Mouse (Mus musculus) liver, embryonic 11.5 days (tissue): ENCODE data around the gene Dcbld1. TPM values are rescaled to one million over a fixed set of nuclear protein-coding genes. Genes with fewer than 3 reads are reported as not detected.
"Not testable (repeated sequence)": the region's sequence is repeated elsewhere in the genome, so short reads cannot be mapped to it uniquely, and the experiment has no call there.

ENCODE experiments used
- ATAC-seq: fragments of 200-750 bp; cut with Nextera tagmentation; replicated peaks from 2 replicates; pipeline ENCODE4 v1.8.0; 2017; ENCODE audit warnings: moderate number of reproducible peaks, mild to moderate bottlenecking, moderate TSS enrichment, moderate library complexity; ENCODE audit not compliant: low FRiP score
- DNase-seq: peaks from one replicate; pipeline ENCODE4 v3.0.0-alpha.2; 2017; ENCODE audit warnings: low spot score
- H3K27ac ChIP-seq: fragments of 300-500 bp; sonication (generic); 2 replicates; pipeline ENCODE4 v1.5.1; 2014; ENCODE audit warnings: mild to moderate bottlenecking, low read depth, low read length, control low read depth
- H3K27me3 ChIP-seq: fragments of 300-500 bp; sonication (generic); replicated peaks from 2 replicates; pipeline ENCODE4 v1.6.1; 2014; ENCODE audit warnings: low read length, mixed read lengths; ENCODE audit not compliant: control insufficient read depth, insufficient read depth
- H3K36me3 ChIP-seq: fragments of 300-500 bp; sonication (generic); 2 replicates; pipeline ENCODE4 v1.6.1; 2014; ENCODE audit warnings: mild to moderate bottlenecking, low read length, moderate library complexity, mixed read lengths; ENCODE audit not compliant: control insufficient read depth, insufficient read depth
- H3K4me1 ChIP-seq: fragments of 300-500 bp; sonication (generic); replicated peaks from 2 replicates; pipeline ENCODE4 v1.6.1; 2014; ENCODE audit warnings: low read length, mixed read lengths; ENCODE audit not compliant: control insufficient read depth, insufficient read depth
- H3K4me2 ChIP-seq: fragments of 300-500 bp; sonication (generic); 2 replicates; pipeline ENCODE4 v1.6.1; 2014; ENCODE audit warnings: mild to moderate bottlenecking, control low read depth, moderate library complexity
- H3K4me3 ChIP-seq: fragments of 300-500 bp; sonication (generic); 2 replicates; pipeline ENCODE4 v1.5.1; 2014; ENCODE audit warnings: low read depth, low read length, control low read depth
- H3K9ac ChIP-seq: fragments of 300-500 bp; sonication (generic); 2 replicates; pipeline ENCODE4 v1.6.1; 2014; ENCODE audit warnings: low read depth, low read length, control low read depth
- H3K9me3 ChIP-seq: fragments of 300-500 bp; sonication (generic); 2 replicates; pipeline ENCODE4 v1.6.1; 2016; ENCODE audit warnings: low read length, inconsistent platforms, mixed read lengths; ENCODE audit not compliant: control insufficient read depth
- WGBS: fragments of 180-500 bp; shearing (Covaris S2); extraction: QIAGEN DNeasy Blood & Tissue Kit; methylation state at CpG from one replicate; pipeline ENCODE4 v1.1.7; 2014; 5-methylcytosine and 5-hydroxymethylcytosine counted together
- polyA plus RNA-seq: library from polyadenylated mRNA; unstranded; fragments of >200 nt; fragmentation: Nextera tagmentation; extraction: Ambion mirVana; gene quantifications from 2 replicates; pipeline ENCODE4 v1.2.1, GENCODE M21; 2014

Gene Dcbld1
- polyA plus RNA-seq, 1 experiment from 2014 or later: 11.9 TPM

DNA sequence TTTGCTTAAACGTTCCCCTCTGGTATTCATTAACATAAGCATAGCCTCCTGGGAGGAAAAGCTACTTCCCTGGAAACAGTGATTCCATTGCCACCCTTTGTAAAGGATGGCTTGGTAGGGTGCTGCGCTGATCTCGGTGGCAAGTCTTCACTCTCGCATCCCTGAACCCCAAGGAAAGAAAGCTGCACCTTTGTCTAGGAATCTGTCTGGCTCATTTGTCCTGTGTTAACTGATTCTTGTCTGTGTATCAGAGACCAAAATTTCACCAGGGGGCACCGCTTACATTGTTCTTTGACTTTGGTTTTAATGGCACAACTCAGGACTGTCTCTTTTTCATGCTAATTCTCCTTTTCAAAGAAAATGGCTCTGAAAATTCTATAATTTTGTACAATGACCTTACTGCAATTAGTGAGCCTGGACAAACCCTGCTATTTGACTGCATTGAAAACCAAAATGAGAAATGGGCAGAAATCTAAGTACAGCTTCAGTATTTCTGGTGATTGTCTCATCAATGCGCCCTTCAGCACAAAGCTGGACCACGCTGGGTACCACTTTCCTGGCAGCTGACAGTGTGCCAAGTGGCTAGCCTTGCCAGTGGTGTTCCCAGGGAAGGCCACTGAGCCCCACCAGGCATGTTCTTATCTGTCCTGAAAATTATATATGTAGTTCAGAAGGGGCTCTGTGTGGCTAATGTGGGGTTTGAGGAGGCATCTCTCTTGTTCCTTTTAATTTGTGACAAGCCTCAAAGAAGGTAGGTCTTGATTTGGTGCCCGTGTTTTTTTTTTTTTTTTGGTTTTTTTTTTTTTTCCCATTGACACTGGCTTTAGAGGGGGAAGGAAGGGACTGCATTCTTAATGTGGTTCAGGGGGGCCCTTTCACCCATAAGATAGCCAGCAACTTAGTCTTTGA lies 40.8 kb downstream of the Dcbld1 start:
- DNase-seq: no peak
- H3K27ac ChIP-seq: no peak overlapping the region

DNA sequence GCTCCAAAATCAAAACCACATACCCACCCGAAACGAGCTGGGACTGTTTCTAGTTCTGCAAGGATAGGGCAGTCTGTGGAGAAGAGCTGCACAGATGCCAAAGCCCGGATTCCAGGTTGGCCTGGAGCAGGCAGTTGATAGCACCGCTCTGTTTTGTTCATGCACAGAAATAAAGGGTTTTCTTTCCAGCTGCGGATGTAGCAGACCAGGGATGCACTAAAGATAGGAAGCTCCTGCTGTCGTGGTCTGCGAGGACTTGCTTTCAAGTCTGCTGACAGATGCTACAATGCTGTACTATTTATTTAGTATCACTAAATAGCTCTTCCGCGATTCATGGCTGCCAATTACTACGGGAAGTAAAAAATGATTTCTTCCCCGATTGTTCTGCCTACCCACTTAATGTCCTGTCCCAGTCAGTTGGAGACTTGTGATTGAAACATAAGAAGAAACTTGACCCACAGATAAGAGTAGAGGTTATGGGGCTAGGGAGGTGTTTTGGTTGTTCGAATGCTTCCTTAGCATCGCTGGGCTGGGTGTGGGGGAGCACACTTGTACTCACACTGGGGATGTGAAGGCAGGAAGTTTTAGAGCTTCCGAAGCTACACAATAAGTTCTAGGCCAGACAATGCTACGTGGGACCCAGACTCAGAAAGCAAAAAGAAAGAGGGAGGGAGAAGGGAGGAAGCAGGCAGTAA lies 41.6 kb downstream of the Dcbld1 start:
- Histone ChIP-seq H3K9ac (no peak overlapping the region), H3K9me3 (no peaks in the 10 kb centered on the region), H3K4me2 (no peak overlapping the region), H3K27ac (no peak overlapping the region), H3K4me1 (peaks cover 19% of the 10 kb centered on the region), H3K4me3 (no peak overlapping the region), H3K36me3 (no peaks in the 10 kb centered on the region), H3K27me3 (no peaks in the 10 kb centered on the region)
- WGBS: 52% methylated on average over 15 of the region's 15 CpGs
- ATAC-seq (no peak), DNase-seq (no peak)

More for the DNA sequence above, 40.8 kb downstream of the Dcbld1 start:
- WGBS: 59% methylated on average over 8 of the region's 8 CpGs
- peaks cover 19% of the 10 kb centered on the region for H3K4me1 ChIP-seq
- no peaks in the 10 kb centered on the region for H3K27me3 ChIP-seq
- no peak for ATAC-seq
- H3K9me3 ChIP-seq: no peaks in the 10 kb centered on the region
- H3K4me2 ChIP-seq: no peak overlapping the region
- no peak overlapping the region for H3K9ac ChIP-seq
- H3K4me3 ChIP-seq: no peak overlapping the region
- no peaks in the 10 kb centered on the region for H3K36me3 ChIP-seq

DNA sequence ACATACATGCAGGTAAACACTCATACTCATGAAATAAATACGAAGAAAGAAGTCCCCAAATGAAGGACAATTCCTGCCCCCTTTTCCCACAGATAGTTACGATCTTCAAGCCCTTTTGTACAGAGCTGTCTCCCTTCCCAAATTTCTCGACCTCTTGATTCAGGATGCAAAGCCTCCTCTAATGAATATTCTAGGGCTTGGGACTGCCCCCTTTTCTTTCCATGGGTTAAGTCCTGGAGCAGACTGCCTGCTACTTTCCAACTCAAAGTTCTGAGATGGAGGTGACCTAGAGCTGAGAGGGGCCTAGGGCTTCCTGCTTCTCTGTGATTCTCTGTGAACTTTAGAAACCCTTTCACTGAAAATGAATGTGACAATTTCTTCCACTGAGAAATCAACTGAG lies 43.2 kb downstream of the Dcbld1 start:
- Histone ChIP-seq H3K4me2 (no peak overlapping the region), H3K4me3 (no peak overlapping the region), H3K4me1 (peaks cover 13% of the 10 kb centered on the region), H3K27me3 (no peaks in the 10 kb centered on the region), H3K36me3 (no peaks in the 10 kb centered on the region), H3K9ac (no peak overlapping the region), H3K9me3 (no peaks in the 10 kb centered on the region), H3K27ac (no peak overlapping the region)
- 77% methylated on average over 3 of the region's 3 CpGs for WGBS
- ATAC-seq (no peak), DNase-seq (no peak)

DNA sequence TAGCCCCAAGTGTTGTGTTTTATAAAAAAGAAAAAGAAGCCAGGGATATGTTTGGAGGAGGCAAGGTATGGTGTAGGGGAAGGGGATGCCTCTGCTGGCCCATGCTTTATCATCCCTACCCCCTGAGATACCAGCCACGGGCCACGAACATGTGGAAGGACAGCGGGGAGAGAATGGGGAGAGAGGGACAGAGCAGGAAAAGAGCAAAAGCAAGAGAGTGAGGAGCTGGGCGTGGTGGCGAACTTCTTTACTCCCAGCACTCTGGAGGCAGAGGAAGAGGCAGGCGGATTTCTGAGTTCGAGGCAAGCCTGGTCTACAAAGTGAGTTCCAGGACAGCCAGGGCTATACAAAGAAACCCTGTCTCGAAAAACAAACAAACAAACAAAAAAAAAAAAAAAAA lies 44.1 kb downstream of the Dcbld1 start:
- not testable (repeated sequence) for H3K4me1 ChIP-seq, H3K27me3 ChIP-seq, H3K4me3 ChIP-seq, H3K36me3 ChIP-seq, H3K9ac ChIP-seq, H3K4me2 ChIP-seq, ATAC-seq, H3K27ac ChIP-seq, H3K9me3 ChIP-seq, DNase-seq
- 84% methylated on average over 8 of the region's 8 CpGs for WGBS

DNA sequence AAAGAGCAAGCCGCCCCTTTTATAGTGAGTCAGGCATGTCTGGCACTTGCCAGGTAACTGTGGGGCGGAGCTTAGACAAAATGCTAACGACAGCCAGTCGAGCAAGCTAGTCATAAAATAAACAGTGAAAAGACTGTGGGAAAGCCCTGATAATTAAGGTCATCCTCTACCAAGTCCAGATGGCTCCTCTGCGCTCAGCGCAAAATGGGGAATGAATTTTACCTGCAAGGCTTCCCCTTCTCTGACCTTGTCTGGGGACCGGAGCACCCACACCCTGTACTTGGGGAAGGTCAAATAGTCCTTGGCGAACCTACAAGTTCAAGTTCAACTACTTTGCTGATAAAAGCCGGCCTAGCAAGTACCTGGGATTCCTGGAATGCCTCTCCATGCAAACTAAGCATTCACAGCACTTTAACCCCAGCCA lies 44.6 kb downstream of the Dcbld1 start:
- no peak overlapping the region for H3K27ac ChIP-seq
- no peak overlapping the region for H3K4me2 ChIP-seq
- H3K4me1 ChIP-seq: peaks cover 1% of the 10 kb centered on the region; the same call in 1 of the 2 replicates
- ATAC-seq (no peak), DNase-seq (no peak)
- no peaks in the 10 kb centered on the region for H3K36me3 ChIP-seq
- no peaks in the 10 kb centered on the region for H3K27me3 ChIP-seq
- WGBS: 79% methylated on average over 9 of the region's 9 CpGs
- no peak overlapping the region for H3K4me3 ChIP-seq
- no peaks in the 10 kb centered on the region for H3K9me3 ChIP-seq
- no peak overlapping the region for H3K9ac ChIP-seq

DNA sequence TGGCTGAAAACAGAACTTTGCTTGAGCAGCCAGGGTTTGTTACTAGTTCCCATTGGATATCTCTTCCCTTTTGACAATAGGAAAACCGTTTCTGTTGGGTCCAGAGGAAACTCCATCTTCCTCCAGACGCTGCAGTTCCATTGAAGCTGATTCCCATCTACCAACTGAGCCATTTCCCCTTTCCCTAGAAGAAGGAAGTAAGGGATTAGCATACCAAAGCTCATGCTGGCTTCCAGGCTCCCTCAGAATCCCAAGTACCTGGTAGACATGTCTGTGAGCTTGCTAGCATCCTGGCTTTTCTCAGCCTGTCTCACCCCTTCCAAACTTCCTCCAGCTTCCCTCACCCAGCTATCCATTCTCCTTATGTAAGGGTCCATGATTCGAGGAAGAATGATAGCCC lies 45.4 kb downstream of the Dcbld1 start:
- DNase-seq (no peak), ATAC-seq (no peak)
- H3K4me2 ChIP-seq: no peak overlapping the region
- no peak overlapping the region for H3K27ac ChIP-seq
- no peaks in the 10 kb centered on the region for H3K9me3 ChIP-seq
- H3K36me3 ChIP-seq: no peaks in the 10 kb centered on the region
- H3K9ac ChIP-seq: no peak overlapping the region
- no peak overlapping the region for H3K4me3 ChIP-seq
- H3K27me3 ChIP-seq: no peaks in the 10 kb centered on the region
- WGBS: 52% methylated on average over 3 of the region's 3 CpGs
- H3K4me1 ChIP-seq: no peaks in the 10 kb centered on the region; the same call in 1 of the 2 replicates

DNA sequence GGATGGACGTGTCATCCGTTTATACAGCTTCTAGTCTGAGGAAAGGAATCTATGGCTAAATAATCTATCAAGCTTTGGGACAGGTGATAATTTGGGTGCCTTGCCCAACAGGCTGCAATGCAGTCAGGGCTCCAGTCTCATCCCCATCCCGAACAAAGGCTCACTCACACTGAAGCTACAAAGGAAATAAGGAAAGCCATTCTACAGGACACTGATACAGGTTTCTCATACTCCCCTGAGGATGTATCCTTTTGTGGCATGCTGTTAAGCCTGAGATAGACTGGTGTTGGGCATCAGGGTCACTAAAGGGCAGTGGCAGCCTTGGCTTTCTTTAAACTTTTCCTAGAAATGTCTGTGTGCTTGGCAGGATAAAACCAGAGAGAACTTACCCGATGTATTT lies 46.5 kb downstream of the Dcbld1 start:
- WGBS: 79% methylated on average over 4 of the region's 4 CpGs
- ATAC-seq: no peak
- DNase-seq: no peak

DNA sequence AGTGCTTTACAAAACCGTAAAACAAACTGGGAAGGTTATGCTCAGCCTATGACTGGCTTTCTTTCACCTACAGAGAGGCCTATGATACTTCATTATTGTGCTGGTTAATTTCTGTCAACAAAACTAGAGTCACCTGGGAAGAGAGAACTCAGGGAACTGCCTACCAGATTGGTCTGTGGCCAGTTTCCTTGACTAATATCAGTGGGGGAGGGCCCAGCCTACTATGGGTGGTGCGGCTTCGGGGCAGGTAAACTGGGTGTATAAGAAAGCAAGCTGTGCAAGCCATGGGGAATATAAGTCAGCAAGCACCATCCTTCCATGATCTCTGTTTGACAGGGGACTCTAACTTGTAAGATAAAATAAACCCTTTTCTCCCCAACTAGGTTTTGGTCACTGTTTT lies 47.2 kb downstream of the Dcbld1 start:
- Histone ChIP-seq H3K9me3 (no peaks in the 10 kb centered on the region), H3K4me1 (no peaks in the 10 kb centered on the region), H3K4me3 (no peak overlapping the region), H3K27me3 (no peaks in the 10 kb centered on the region), H3K4me2 (no peak overlapping the region), H3K9ac (no peak overlapping the region), H3K27ac (no peak overlapping the region), H3K36me3 (no peaks in the 10 kb centered on the region)
- DNase-seq: no peak
- no peak for ATAC-seq
- 96% methylated on average over 3 of the region's 3 CpGs for WGBS

More for the DNA sequence above, 46.5 kb downstream of the Dcbld1 start:
- H3K9ac ChIP-seq: no peak overlapping the region
- H3K4me1 ChIP-seq: no peaks in the 10 kb centered on the region
- H3K27ac ChIP-seq: no peak overlapping the region
- no peaks in the 10 kb centered on the region for H3K36me3 ChIP-seq
- H3K27me3 ChIP-seq: no peaks in the 10 kb centered on the region
- no peaks in the 10 kb centered on the region for H3K9me3 ChIP-seq
- H3K4me2 ChIP-seq: no peak overlapping the region
- H3K4me3 ChIP-seq: no peak overlapping the region
